Mouse (Mus musculus): ENCODE results near the gene Vmn2r26. TPM values are rescaled to one million over a fixed set of nuclear protein-coding genes. Genes with fewer than 3 reads are reported as not detected.

Vmn2r26 gene
- 0.25 TPM for polyA plus RNA-seq (2014; fragmentation: Illumina TruSeq; extraction: RNeasy Lipid Tissue Mini Kit (QIAGEN cat#74804); ENCODE audit: low read depth, low replicate concordance)

DNA sequence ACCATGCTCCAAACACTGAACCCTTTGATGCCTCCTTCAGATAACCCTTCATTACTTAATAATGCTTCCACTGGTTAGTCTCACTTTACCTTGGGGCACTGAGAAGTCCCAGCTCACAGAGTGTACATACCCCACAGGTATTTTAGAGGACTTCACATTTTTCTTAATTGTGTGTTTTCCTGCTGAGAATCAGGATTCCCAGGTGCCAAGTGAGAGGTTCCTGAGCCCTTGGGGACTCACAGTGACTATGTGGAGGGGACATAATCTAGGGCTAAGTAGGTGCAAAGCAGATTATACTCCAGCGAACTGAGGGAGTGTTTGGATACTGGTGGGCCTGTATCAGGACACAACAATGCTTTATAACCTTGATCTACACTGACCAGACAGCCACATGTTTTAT is at the start of gene Vmn2r26:
TSS of gene Vmn2r26 (plus strand) at position 301 of the 400 bp plus-strand sequence.

Other genes starting within 250 kb of the Vmn2r26 start
- not detected for gene Vmn2r24, start 245.7 kb upstream of the Vmn2r26 start, polyA plus RNA-seq (2014; fragmentation: Illumina TruSeq; extraction: RNeasy Lipid Tissue Mini Kit (QIAGEN cat#74804); ENCODE audit: low read depth, low replicate concordance)
- gene Vmn2r25, start 171.1 kb upstream of the Vmn2r26 start, polyA plus RNA-seq (2014; fragmentation: Illumina TruSeq; extraction: RNeasy Lipid Tissue Mini Kit (QIAGEN cat#74804); ENCODE audit: low read depth, low replicate concordance), result not detected
- gene Vmn2r27, start 207.3 kb downstream of the Vmn2r26 start, polyA plus RNA-seq (2014; fragmentation: Illumina TruSeq; extraction: RNeasy Lipid Tissue Mini Kit (QIAGEN cat#74804); ENCODE audit: low read depth, low replicate concordance), result not detected

Measured in sigmoid colon, adult 10 weeks (tissue).